Mouse (Mus musculus) neural tube, embryonic 14.5 days (tissue): Measurements from ENCODE around the gene Hebp1. TPM values are rescaled to one million over a fixed set of nuclear protein-coding genes. Genes with fewer than 3 reads are reported as not detected.

Experiments
- ATAC-seq: fragments of 200-750 bp; cut with Nextera tagmentation; 2 replicates; pipeline ENCODE4 v1.8.0; 2017; ENCODE audit warnings: low read depth, mild to moderate bottlenecking, moderate TSS enrichment, moderate library complexity
- H3K27ac ChIP-seq: fragments of 300-500 bp; sonication (generic); 2 replicates; pipeline ENCODE4 v1.5.1; 2014; ENCODE audit warnings: low read depth, mild to moderate bottlenecking, control low read depth, low read length, moderate library complexity, mixed read lengths
- H3K27me3 ChIP-seq: fragments of 300-500 bp; sonication (generic); 2 replicates; pipeline ENCODE4 v1.6.1; 2014; ENCODE audit warnings: low read length; ENCODE audit not compliant: control insufficient read depth, insufficient read depth
- H3K36me3 ChIP-seq: fragments of 300-500 bp; sonication (generic); 2 replicates; pipeline ENCODE4 v1.6.1; 2014; ENCODE audit warnings: low read length, mixed read lengths; ENCODE audit not compliant: control insufficient read depth, insufficient read depth
- H3K4me1 ChIP-seq: fragments of 300-500 bp; sonication (generic); 2 replicates; pipeline ENCODE4 v1.6.1; 2014; ENCODE audit warnings: low read length; ENCODE audit not compliant: control insufficient read depth, insufficient read depth
- H3K4me2 ChIP-seq: fragments of 300-500 bp; sonication (generic); 2 replicates; pipeline ENCODE4 v1.6.1; 2014; ENCODE audit warnings: mild to moderate bottlenecking, low read depth, low read length, control low read depth
- H3K4me3 ChIP-seq: fragments of 300-500 bp; sonication (generic); 2 replicates; pipeline ENCODE4 v1.5.1; 2014; ENCODE audit warnings: low read depth, low read length, control low read depth, mixed read lengths
- H3K9ac ChIP-seq: fragments of 300-500 bp; sonication (generic); replicated peaks from 2 replicates; pipeline ENCODE4 v1.6.1; 2014; ENCODE audit warnings: low read depth, mild to moderate bottlenecking, control low read depth, low read length, mixed read lengths
- H3K9me3 ChIP-seq: fragments of 300-500 bp; sonication (generic); 2 replicates; pipeline ENCODE4 v1.6.1; 2016; ENCODE audit warnings: low read length; ENCODE audit not compliant: control insufficient read depth
- WGBS: fragments of 180-500 bp; shearing (Covaris S2); extraction: QIAGEN DNeasy Blood & Tissue Kit; methylation state at CpG from one replicate; pipeline ENCODE4 v1.1.7; 2014; 5-methylcytosine and 5-hydroxymethylcytosine counted together
- polyA plus RNA-seq: library from polyadenylated mRNA; unstranded; fragments of >200 nt; fragmentation: Nextera tagmentation; extraction: Ambion mirVana; gene quantifications from 2 replicates; pipeline ENCODE4 v1.2.1, GENCODE M21; 2014

Hebp1 gene
- polyA plus RNA-seq, 1 experiment from 2014 or later, result 3.0 TPM

- 85% methylated on average over 15 of the region's 15 CpGs for WGBS
These were observed 96.9 kb downstream of the Hebp1 start for GRCm38 (mm10) chr6:135100787-135101472.

DNA sequence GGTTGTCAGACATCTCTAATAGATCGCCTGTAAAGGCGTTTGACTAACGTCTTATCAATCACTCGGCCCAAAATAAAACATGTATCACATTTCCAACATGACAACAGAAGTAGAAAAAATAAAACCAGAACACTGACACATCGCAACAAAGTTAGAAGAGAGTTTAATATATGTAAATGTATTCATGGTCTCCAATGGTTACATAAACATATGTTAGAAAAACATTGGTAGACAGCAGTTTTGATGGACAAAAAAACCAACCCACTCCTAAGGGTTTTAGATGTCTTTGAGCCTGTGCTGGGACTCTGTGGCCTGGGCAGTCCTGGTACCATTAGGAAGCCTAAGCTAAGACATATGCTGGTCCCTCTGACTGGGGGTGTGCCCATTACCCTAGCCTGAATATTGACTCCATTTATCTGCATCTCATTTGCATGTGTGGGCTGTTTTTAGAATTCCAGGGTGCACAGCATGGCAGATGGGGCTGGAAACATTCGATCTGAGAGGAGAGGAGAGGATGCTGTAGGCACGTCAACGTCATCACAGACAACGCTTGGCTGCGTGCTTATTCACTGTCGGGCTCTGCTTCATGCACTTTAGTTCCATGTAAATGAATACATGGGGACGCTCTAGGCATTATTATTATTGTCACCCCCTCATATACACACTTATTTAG is 104.9 kb downstream of the Hebp1 start:
- Histone ChIP-seq H3K4me3 (no peak overlapping the region), H3K27me3 (no peaks in the 10 kb centered on the region), H3K9me3 (no peaks in the 10 kb centered on the region), H3K27ac (no peak overlapping the region; the same call in 1 of the 2 replicates), H3K4me1 (0 out of 2 replicates have a peak, but pooled peaks cover 2% of the 10 kb centered on the region), H3K36me3 (no peaks in the 10 kb centered on the region), H3K9ac (no peak overlapping the region), H3K4me2 (no peak overlapping the region)
- no peak for ATAC-seq
- 80% methylated on average over 12 of the region's 12 CpGs for WGBS

More at GRCm38 (mm10) chr6:135100787-135101472, 96.9 kb downstream of the Hebp1 start:
- no peak for ATAC-seq
- H3K9me3 ChIP-seq, result no peaks in the 10 kb centered on the region
- no peak overlapping the region for H3K4me2 ChIP-seq
- H3K36me3 ChIP-seq, result no peaks in the 10 kb centered on the region
- H3K27me3 ChIP-seq, result no peaks in the 10 kb centered on the region
- H3K27ac ChIP-seq, result no peak overlapping the region
- no peak overlapping the region for H3K4me3 ChIP-seq
- no peak overlapping the region for H3K9ac ChIP-seq
- no peaks in the 10 kb centered on the region for H3K4me1 ChIP-seq

DNA sequence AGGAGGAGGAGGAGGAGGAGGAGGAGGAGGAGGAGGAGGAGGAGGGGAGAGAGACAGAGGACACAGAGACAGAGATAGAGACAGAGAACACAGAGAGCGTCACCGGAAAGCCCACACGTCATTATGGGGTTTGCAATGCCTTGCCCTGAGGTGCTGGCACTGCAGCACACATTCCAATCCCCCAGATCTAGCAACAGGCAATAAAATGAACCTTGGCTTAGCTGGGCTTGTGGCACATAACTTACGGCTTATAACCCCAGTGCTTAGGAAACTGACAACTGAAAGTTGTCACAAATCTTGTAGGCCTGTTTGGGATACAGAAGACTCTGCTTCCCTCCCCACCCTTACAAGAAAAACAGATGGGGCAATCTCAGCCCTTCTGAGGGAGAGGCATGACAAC is 107.2 kb downstream of the Hebp1 start:
- no peak overlapping the region for H3K4me3 ChIP-seq
- peak; percentile 48; the same call in 1 of the 2 replicates for ATAC-seq
- H3K4me2 ChIP-seq, result no peak overlapping the region
- H3K27me3 ChIP-seq, result no peaks in the 10 kb centered on the region
- 0 out of 2 replicates have a peak, but pooled peaks cover 3% of the 10 kb centered on the region for H3K4me1 ChIP-seq
- H3K27ac ChIP-seq, result no peak overlapping the region
- WGBS, result 26% methylated on average over 4 of the region's 4 CpGs
- H3K9me3 ChIP-seq, result no peaks in the 10 kb centered on the region
- H3K36me3 ChIP-seq, result no peaks in the 10 kb centered on the region
- H3K9ac ChIP-seq, result no peak overlapping the region

GRCm38 (mm10) chr6:135089786-135090185 is 108.0 kb downstream of the Hebp1 start:
- 11% methylated on average over 8 of the region's 8 CpGs for WGBS
- Histone ChIP-seq H3K36me3 (no peaks in the 10 kb centered on the region), H3K27me3 (no peaks in the 10 kb centered on the region), H3K4me3 (no peak overlapping the region), H3K9me3 (no peaks in the 10 kb centered on the region), H3K4me2 (no peak overlapping the region), H3K27ac (no peak overlapping the region), H3K9ac (no peak overlapping the region), H3K4me1 (0 out of 2 replicates have a peak, but pooled peaks cover 3% of the 10 kb centered on the region)
- no peak; the same call in 1 of the 2 replicates for ATAC-seq

GRCm38 (mm10) chr6:135087721-135088451 is 109.9 kb downstream of the Hebp1 start:
- 29% methylated on average over 19 of the region's 19 CpGs for WGBS
- no peak overlapping the region for H3K9ac ChIP-seq
- ATAC-seq, result peak; percentile 87
- peak overlapping the region; percentile 28 for H3K4me2 ChIP-seq
- no peaks in the 10 kb centered on the region for H3K9me3 ChIP-seq
- H3K4me1 ChIP-seq, result 0 out of 2 replicates have a peak, but pooled peaks cover 3% of the 10 kb centered on the region
- no peak overlapping the region for H3K27ac ChIP-seq
- no peaks in the 10 kb centered on the region for H3K36me3 ChIP-seq
- H3K27me3 ChIP-seq, result no peaks in the 10 kb centered on the region
- H3K4me3 ChIP-seq, result no peak overlapping the region

Other genes starting within 250 kb of the Hebp1 start
- 3.8 TPM in 2 replicates for gene Apold1, start 216.3 kb downstream of the Hebp1 start, polyA plus RNA-seq
- gene Ddx47, start 186.4 kb downstream of the Hebp1 start, polyA plus RNA-seq, result 70.3 and 76.7 TPM in 2 replicates
- gene Gprc5a, start 132.4 kb downstream of the Hebp1 start, polyA plus RNA-seq, result 0.12 and 0.86 TPM in 2 replicates
- not detected in 2 replicates for gene Gprc5d, start 79.7 kb downstream of the Hebp1 start, polyA plus RNA-seq
- gene Fam234b, start within 50 bp of the Hebp1 start, polyA plus RNA-seq, result 124 and 131 TPM in 2 replicates
- 0.27 and 0.57 TPM in 2 replicates for gene Gsg1, start 56.3 kb upstream of the Hebp1 start, polyA plus RNA-seq
- gene Pbp2, start 112.4 kb upstream of the Hebp1 start, polyA plus RNA-seq, result 0.58 TPM in 1 of 2 replicates, not detected in the other
- 2.0 and 4.7 TPM in 2 replicates for gene Emp1, start 164.5 kb upstream of the Hebp1 start, polyA plus RNA-seq